8 mouse cellular contexts compared by ENCODE assay signal in genomic region chr9:110532538-110533291, GRCm38 (mm10). TPM values are rescaled to one million over a fixed set of nuclear protein-coding genes. Genes with fewer than 3 reads are reported as not detected.
A peak's percentile ranks its signal among the peaks of the same experiment; 100 is the strongest.
DNase-seq lines count a peak whose midpoint lies in the region; ATAC-seq and TF ChIP-seq lines count a peak whose summit lies in the region.

Gene Setd2 (plus strand): TSS chr9:110532597.

- peak; percentile 76 for DNase-seq in NIH3T3 (ENCODE audit: low read depth)
- DNase-seq in cerebellum, adult 2 months, result peak; percentile 77 to 86
- DNase-seq in layer of hippocampus, adult 9-10 months (ENCODE audit: low spot score), result peak; percentile 24
- peak; percentile 79 to 80 for DNase-seq in thymus, postnatal 36 days

- H3K9ac ChIP-seq in lung, embryonic 15.5 days, result peak within 1 kb of the TSS; percentile 100

- H3K9me3 ChIP-seq in lung, embryonic 15.5 days, result no peaks in the 10 kb centered on the region

- H3K27ac ChIP-seq in cerebellum, adult 2 months (ENCODE audit: insufficient read depth, low read length), result peak within 1 kb of the TSS; percentile 94
- peak within 1 kb of the TSS; percentile 99 for H3K27ac ChIP-seq in lung, embryonic 15.5 days
- H3K27ac ChIP-seq in olfactory bulb, adult 2 months (ENCODE audit: insufficient read depth, low read depth, low read length), result peak within 1 kb of the TSS; percentile 96

- TF ChIP-seq POLR2A in cerebellum, adult 2 months (IDR thresholded peaks at IDR 0.05; ENCODE audit: borderline replicate concordance, insufficient read depth, low read length), result no peak
- peak; percentile 60; the same call in 1 of the 2 replicates for TF ChIP-seq POLR2A in olfactory bulb, adult 2 months (IDR thresholded peaks at IDR 0.05; ENCODE audit: insufficient read depth, low read depth, low read length)

- peak within 1 kb of the TSS; percentile 67 for H3K4me2 ChIP-seq in lung, embryonic 15.5 days

- WGBS in cerebellum, adult 2 months, result under 1% methylated on average over 104 of the region's 109 CpGs
- WGBS in lung, embryonic 15.5 days, result under 1% methylated on average over 86 of the region's 109 CpGs
- WGBS in olfactory bulb, adult 2 months, result under 1% methylated on average over 88 of the region's 109 CpGs

- no peaks in the 10 kb centered on the region; the same call in 1 of the 2 replicates for H3K4me1 ChIP-seq in cerebellum, adult 2 months (ENCODE audit: control insufficient read depth, insufficient read depth, low read length)
- H3K4me1 ChIP-seq in lung, embryonic 15.5 days, result peaks cover 31% of the 10 kb centered on the region
- H3K4me1 ChIP-seq in olfactory bulb, adult 2 months (ENCODE audit: control insufficient read depth, insufficient read depth, low read length), result no peaks in the 10 kb centered on the region

- no peaks in the 10 kb centered on the region for H3K27me3 ChIP-seq in cerebellum, adult 2 months (ENCODE audit: control insufficient read depth, insufficient read depth, low read length)
- H3K27me3 ChIP-seq in lung, embryonic 15.5 days, result no peaks in the 10 kb centered on the region

- no peak for TF ChIP-seq CTCF in cerebellum, adult 2 months (IDR thresholded peaks at IDR 0.05; ENCODE audit: borderline replicate concordance, insufficient read depth, low read depth, low read length)
- TF ChIP-seq CTCF in olfactory bulb, adult 2 months (IDR thresholded peaks at IDR 0.05; ENCODE audit: insufficient read depth, low read depth, low read length), result no peak

- peak; percentile 44 for ATAC-seq in frontal cortex, adult (ENCODE audit: low TSS enrichment)
- peak in 1 of 2 experiments; percentile 2; a peak in 1 of 4 replicates for ATAC-seq in hematopoietic stem cell, adult 5-6 weeks (replicated peaks in 1 of 2; ENCODE audit: insufficient read depth in 1 of 2, low FRiP score in 2 of 2, low TSS enrichment in 1 of 2, low read depth in 1 of 2, poor library complexity in 2 of 2, severe bottlenecking in 2 of 2)
- ATAC-seq in lung, embryonic 15.5 days (ENCODE audit: borderline replicate concordance, extremely low read depth, low FRiP score, low TSS enrichment), result peak; percentile 66

- H3K4me3 ChIP-seq in cerebellum, adult 2 months (replicated peaks; ENCODE audit: insufficient read depth, low read depth, low read length), result peak within 1 kb of the TSS; percentile 74
- H3K4me3 ChIP-seq in lung, embryonic 15.5 days, result peak within 1 kb of the TSS; percentile 100
- H3K4me3 ChIP-seq in olfactory bulb, adult 2 months (ENCODE audit: insufficient read depth, low read depth, low read length), result peak within 1 kb of the TSS; percentile 98

- 0 out of 2 replicates have a peak, but pooled peaks cover 3% of the 10 kb centered on the region for H3K36me3 ChIP-seq in lung, embryonic 15.5 days

RNA-seq across cellular contexts. Expression of gene Setd2, which starts in this region (rescaled TPM):
- polyA plus RNA-seq in cerebellum, adult 2 months (2012; rRNA removed), result 69.0 and 69.5 TPM in 2 replicates
- total RNA-seq in hematopoietic stem cell, adult 5-6 weeks (2017), result 197 and 205 TPM in 2 replicates
- 33.0 and 33.4 TPM in 2 replicates for polyA plus RNA-seq in lung, embryonic 15.5 days (2015; fragmentation: Nextera tagmentation; extraction: Ambion mirVana)
- polyA plus RNA-seq in olfactory bulb, adult 2 months (2012; ENCODE audit: insufficient read depth, insufficient read length, low replicate concordance, missing spikeins), result 420 TPM in 1 of 2 replicates, not detected in the other

Comparison
In these comparisons a context has a peak if more than half of its experiments do, and no peak if none do; other contexts are left out.
1. DNase-seq: peak in every context shown above with its lines; median percentile 82 in cerebellum, adult 2 months; 80 in thymus, postnatal 36 days; 76 in NIH3T3; 24 in layer of hippocampus, adult 9-10 months.